Mouse (Mus musculus) stomach, postnatal 0 days (tissue): ENCODE data around the gene Ddx28.

Experiments used
- CTCF ChIP-seq: IDR thresholded peaks from 2 replicates; pipeline ENCODE4 v1.5.1; 2016; ENCODE audit warnings: antibody characterized with exemption, low read depth, mild to moderate bottlenecking, moderate library complexity
- EP300 ChIP-seq: optimal IDR thresholded peaks from 2 replicates; pipeline ENCODE3; 2016; ENCODE audit warnings: antibody characterized with exemption

GRCm38 (mm10) chr8:106005875-106006274, 5.8 kb downstream of the Ddx28 start, which contains the start of gene Dpep2nb:
- TF ChIP-seq EP300 (no peak), CTCF (no peak)
